ENCODE assay signal across 7 mouse cellular contexts in the genomic region with DNA sequence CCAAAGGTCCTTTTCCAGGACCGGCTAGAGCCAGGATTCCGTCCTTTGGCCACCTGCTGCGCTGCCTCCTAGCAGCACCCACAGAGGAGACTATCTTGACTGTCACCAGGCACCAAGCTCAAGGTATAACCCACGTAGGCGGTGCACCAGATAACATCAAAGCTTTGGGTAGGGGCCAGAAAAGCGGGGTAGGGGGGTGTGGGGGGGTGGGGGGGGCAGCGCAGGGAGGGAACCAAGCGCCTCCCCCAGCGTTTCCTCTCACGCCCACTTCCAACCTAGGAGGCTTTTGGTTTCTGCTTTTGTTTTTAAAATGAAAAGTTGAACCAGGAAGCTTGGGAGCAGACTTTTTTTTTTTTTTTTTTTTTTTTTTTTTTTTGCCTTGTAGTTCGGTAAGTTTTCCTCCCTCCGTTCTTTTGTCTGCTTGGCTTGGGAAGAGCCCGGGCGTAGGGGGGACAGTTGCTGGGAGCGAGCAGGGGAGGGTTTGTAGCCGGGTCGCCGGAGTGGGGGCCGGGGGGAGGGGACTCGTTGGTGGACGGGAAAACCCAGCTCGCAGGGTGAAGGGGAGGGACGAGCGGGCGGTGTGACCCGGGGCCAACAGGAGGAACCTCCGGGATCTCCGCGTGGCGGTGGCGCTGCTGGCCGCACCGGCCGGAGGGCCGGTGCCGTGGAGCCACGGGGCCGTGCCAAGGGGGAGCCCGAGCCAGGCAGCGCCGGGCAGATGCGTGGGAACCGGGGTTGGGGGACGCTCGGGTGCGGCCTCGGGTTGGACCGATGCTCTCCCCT. TPM values are rescaled to one million over a fixed set of nuclear protein-coding genes. Genes with fewer than 3 reads are reported as not detected.
DNase-seq lines count a peak whose midpoint lies in the region; ATAC-seq lines count a peak whose summit lies in the region.

No protein-coding gene starts in this region.

- no peaks in the 10 kb centered on the region for H3K36me3 ChIP-seq in intestine, embryonic 15.5 days
- H3K36me3 ChIP-seq in limb, embryonic 13.5 days = no peaks in the 10 kb centered on the region
- no peaks in the 10 kb centered on the region for H3K36me3 ChIP-seq in midbrain, embryonic 14.5 days (ENCODE audit: control insufficient read depth, insufficient read depth, low read length)

- H3K4me3 ChIP-seq in intestine, embryonic 15.5 days (replicated peaks) = peak overlapping the region; percentile 71
- peak overlapping the region; percentile 89 for H3K4me3 ChIP-seq in limb, embryonic 13.5 days
- H3K4me3 ChIP-seq in midbrain, embryonic 14.5 days (replicated peaks; ENCODE audit: low read depth, low read length) = peak overlapping the region; percentile 92

- peak overlapping the region; percentile 93 for H3K27ac ChIP-seq in intestine, embryonic 15.5 days
- H3K27ac ChIP-seq in limb, embryonic 13.5 days = peak overlapping the region; percentile 88
- H3K27ac ChIP-seq in midbrain, embryonic 14.5 days (replicated peaks; ENCODE audit: low read depth, low read length) = peak overlapping the region; percentile 56

- no peaks in the 10 kb centered on the region for H3K9me3 ChIP-seq in intestine, embryonic 15.5 days
- no peaks in the 10 kb centered on the region for H3K9me3 ChIP-seq in limb, embryonic 13.5 days
- no peaks in the 10 kb centered on the region for H3K9me3 ChIP-seq in midbrain, embryonic 14.5 days (ENCODE audit: control insufficient read depth, low read length)

- H3K4me1 ChIP-seq in intestine, embryonic 15.5 days (replicated peaks) = no peaks in the 10 kb centered on the region; the same call in 1 of the 2 replicates
- H3K4me1 ChIP-seq in limb, embryonic 13.5 days = peaks cover 22% of the 10 kb centered on the region
- peaks cover 21% of the 10 kb centered on the region for H3K4me1 ChIP-seq in midbrain, embryonic 14.5 days (ENCODE audit: control insufficient read depth, insufficient read depth, low read length)

- H3K9ac ChIP-seq in intestine, embryonic 15.5 days = peak overlapping the region; percentile 73
- peak overlapping the region; percentile 88 for H3K9ac ChIP-seq in limb, embryonic 13.5 days
- peak overlapping the region; percentile 67 for H3K9ac ChIP-seq in midbrain, embryonic 14.5 days (replicated peaks; ENCODE audit: low read length)

- WGBS in intestine, embryonic 15.5 days = under 1% methylated on average over 48 of the region's 48 CpGs
- under 1% methylated on average over 48 of the region's 48 CpGs for WGBS in limb, embryonic 13.5 days
- WGBS in midbrain, embryonic 14.5 days = under 1% methylated on average over 48 of the region's 48 CpGs

- H3K27me3 ChIP-seq in intestine, embryonic 15.5 days (replicated peaks) = no peaks in the 10 kb centered on the region
- no peaks in the 10 kb centered on the region for H3K27me3 ChIP-seq in limb, embryonic 13.5 days
- no peaks in the 10 kb centered on the region for H3K27me3 ChIP-seq in midbrain, embryonic 14.5 days (ENCODE audit: control insufficient read depth, insufficient read depth, low read length)

- peak; percentile 5; the same call in 1 of the 2 replicates for ATAC-seq in intestine, embryonic 15.5 days
- 0 out of 2 replicates have a peak, but pooled peaks have one; percentile 2 for ATAC-seq in limb, embryonic 13.5 days (ENCODE audit: low FRiP score, low read depth)
- no peak for ATAC-seq in midbrain, embryonic 14.5 days (ENCODE audit: low FRiP score, low TSS enrichment)

- peak; percentile 88 to 95 for DNase-seq in adrenal gland, adult (ENCODE audit: inconsistent age in 2 of 2, low spot score in 1 of 2)
- peak; percentile 74 for DNase-seq in embryo, embryonic 10 days (ENCODE audit: low spot score)
- DNase-seq in gastrocnemius, postnatal 25 days = peak; percentile 82
- peak; percentile 78 for DNase-seq in midbrain, embryonic 14.5 days
- DNase-seq in spleen, adult 18-20 months = peak; percentile 61 to 65

- H3K4me2 ChIP-seq in intestine, embryonic 15.5 days (replicated peaks) = peak overlapping the region; percentile 74
- H3K4me2 ChIP-seq in limb, embryonic 13.5 days (replicated peaks) = peak overlapping the region; percentile 82
- H3K4me2 ChIP-seq in midbrain, embryonic 14.5 days (ENCODE audit: low read length) = peak overlapping the region; percentile 91

RNA-seq across cellular contexts. Expression of a gene that starts 2.6 kb away (rescaled TPM):
- total RNA-seq in gastrocnemius, postnatal 25 days (2021) = 10 to 100 TPM; 12.4 to 14.4 TPM
- 8.7 and 10.4 TPM in 2 replicates for polyA plus RNA-seq in intestine, embryonic 15.5 days (2015; fragmentation: Nextera tagmentation; extraction: Ambion mirVana)
- polyA plus RNA-seq in limb, embryonic 13.5 days (2015; fragmentation: Nextera tagmentation; extraction: Ambion mirVana) = 12.8 and 14.4 TPM in 2 replicates
- polyA plus RNA-seq in midbrain, embryonic 14.5 days (2014; fragmentation: Nextera tagmentation; extraction: Ambion mirVana) = 18.7 and 22.9 TPM in 2 replicates
